Mouse (Mus musculus): ENCODE results near the gene Mpst. TPM values are rescaled to one million over a fixed set of nuclear protein-coding genes. Genes with fewer than 3 reads are reported as not detected.

Gene Mpst
- polyA plus RNA-seq, 1 experiment from 2014 or later, result 2.2 TPM

DNA sequence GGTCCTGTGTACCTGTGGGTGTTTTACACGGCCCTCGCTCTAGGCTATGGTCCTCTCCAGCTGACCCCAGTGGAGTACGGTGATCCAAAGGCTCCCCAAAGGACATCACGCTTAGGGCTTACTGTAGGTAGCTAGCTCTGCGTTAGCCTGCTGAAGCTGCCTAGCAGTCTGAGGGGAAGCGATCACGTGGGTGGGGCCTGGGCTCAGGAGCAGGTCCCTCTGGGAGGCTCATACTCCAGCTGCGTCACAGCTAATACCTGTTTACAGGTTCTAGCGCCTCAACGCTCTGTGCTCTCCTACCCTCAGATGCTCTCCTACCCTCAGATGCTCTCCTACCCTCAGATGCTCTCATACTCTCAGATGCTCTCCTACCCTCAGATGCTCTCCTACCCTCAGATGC is 24.7 kb downstream of the Mpst start:
- Histone ChIP-seq H3K4me3 (ENCODE audit: control insufficient read depth in 1 of 2, insufficient read depth in 1 of 2, low read depth in 1 of 2, low read length in 2 of 2) (no peak overlapping the region), H3K36me3 (ENCODE audit: control insufficient read depth, insufficient read depth, low read length) (peaks cover 10% of the 10 kb centered on the region), H3K9ac (ENCODE audit: low read length) (no peak overlapping the region), H3K27ac (replicated peaks in 1 of 2; ENCODE audit: control insufficient read depth in 1 of 2, insufficient read depth in 1 of 2, low read depth in 2 of 2, low read length in 2 of 2) (peak overlapping the region in 1 of 2 experiments; percentile 66; a peak in 1 of 4 replicates), H3K4me2 (ENCODE audit: low read length) (no peak overlapping the region), H3K9me3 (ENCODE audit: control insufficient read depth, low read length) (no peaks in the 10 kb centered on the region), H3K27me3 (ENCODE audit: control insufficient read depth, insufficient read depth, low read length) (peaks cover 3% of the 10 kb centered on the region; the same call in 1 of the 2 replicates), H3K4me1 (ENCODE audit: control insufficient read depth in 2 of 2, insufficient read depth in 2 of 2, low read length in 2 of 2) (peaks cover 6 to 7% of the 10 kb centered on the region in 2 experiments)
- WGBS, result 85% methylated on average over 10 of the region's 10 CpGs
- no peak for ATAC-seq (ENCODE audit: insufficient number of reproducible peaks, insufficient read depth, low FRiP score, low read depth)

DNA sequence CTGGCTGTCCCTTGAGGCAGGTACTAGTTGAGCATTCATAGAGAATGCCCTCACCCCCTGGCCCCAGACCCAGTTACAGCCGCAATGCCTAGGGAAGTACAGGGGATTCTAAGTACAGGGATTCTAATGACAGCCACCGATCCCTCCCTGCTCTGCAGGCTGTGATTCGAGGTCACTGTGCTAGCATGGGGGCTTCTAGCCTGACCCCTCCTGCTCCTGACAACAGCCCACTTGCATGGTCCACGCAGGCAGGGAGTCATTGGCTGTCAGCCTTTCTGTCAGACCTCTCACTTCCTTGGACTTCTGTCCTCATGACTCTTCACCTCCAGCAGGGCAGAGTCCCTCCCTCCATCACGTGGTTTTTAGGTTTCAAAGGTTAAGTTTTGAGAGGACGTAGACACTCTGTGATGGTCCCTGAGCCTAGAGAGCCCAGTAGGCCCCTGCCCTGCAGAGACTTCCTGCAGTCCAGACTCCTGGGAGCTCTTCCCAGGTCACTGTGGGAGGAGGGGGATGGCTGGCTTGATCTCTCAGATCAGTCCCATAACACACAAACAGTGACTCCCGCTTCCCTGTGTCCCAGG is 25.4 kb downstream of the Mpst start:
- H3K4me3 ChIP-seq (ENCODE audit: control insufficient read depth in 1 of 2, insufficient read depth in 1 of 2, low read depth in 1 of 2, low read length in 2 of 2), result no peak overlapping the region
- no peak overlapping the region for H3K4me2 ChIP-seq (ENCODE audit: low read length)
- WGBS, result 79% methylated on average over 7 of the region's 7 CpGs
- no peak for ATAC-seq (ENCODE audit: insufficient number of reproducible peaks, insufficient read depth, low FRiP score, low read depth)
- H3K27me3 ChIP-seq (ENCODE audit: control insufficient read depth, insufficient read depth, low read length), result peaks cover 3% of the 10 kb centered on the region; the same call in 1 of the 2 replicates
- peaks cover 10% of the 10 kb centered on the region for H3K36me3 ChIP-seq (ENCODE audit: control insufficient read depth, insufficient read depth, low read length)
- H3K9ac ChIP-seq (ENCODE audit: low read length), result no peak overlapping the region
- no peak overlapping the region for H3K27ac ChIP-seq (replicated peaks in 1 of 2; ENCODE audit: control insufficient read depth in 1 of 2, insufficient read depth in 1 of 2, low read depth in 2 of 2, low read length in 2 of 2)
- peaks cover 6 to 7% of the 10 kb centered on the region in 2 experiments for H3K4me1 ChIP-seq (ENCODE audit: control insufficient read depth in 2 of 2, insufficient read depth in 2 of 2, low read length in 2 of 2)
- H3K9me3 ChIP-seq (ENCODE audit: control insufficient read depth, low read length), result no peaks in the 10 kb centered on the region

DNA sequence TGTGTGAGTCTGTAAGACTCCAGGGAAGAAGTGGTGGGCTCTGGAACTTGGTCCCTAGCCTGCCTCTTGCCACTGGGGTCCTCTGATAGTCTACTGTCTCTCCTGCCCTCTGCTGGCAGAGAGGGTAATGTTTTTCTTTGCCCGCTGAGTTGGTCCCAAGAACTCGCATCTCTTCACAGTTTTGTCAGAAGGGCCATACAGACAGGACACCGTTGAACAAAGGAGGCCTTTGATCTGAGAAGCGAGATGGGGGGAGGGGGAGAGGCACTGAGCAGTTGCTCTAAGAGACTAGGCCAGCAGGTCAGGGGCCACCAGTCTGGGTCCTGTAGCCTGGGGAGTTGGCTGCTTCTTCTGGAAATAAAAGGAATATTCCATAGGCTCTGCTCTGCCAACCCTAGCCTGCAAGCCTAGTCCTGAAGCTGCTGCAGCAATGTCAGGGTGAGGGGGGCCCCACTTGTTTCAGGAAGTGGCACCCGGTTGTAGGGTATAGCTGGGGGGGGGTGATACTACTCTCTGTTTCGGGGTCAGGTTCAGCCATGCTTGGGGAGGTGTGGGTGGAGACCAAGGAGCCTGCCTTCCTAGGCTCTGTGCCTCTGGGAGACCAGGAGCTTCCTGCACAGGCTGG is 28.8 kb downstream of the Mpst start:
- H3K4me1 ChIP-seq (ENCODE audit: control insufficient read depth in 2 of 2, insufficient read depth in 2 of 2, low read length in 2 of 2), result peaks cover 15 to 28% of the 10 kb centered on the region in 2 experiments; a peak in 3 of 4 replicates
- H3K36me3 ChIP-seq (ENCODE audit: control insufficient read depth, insufficient read depth, low read length), result peaks cover 10% of the 10 kb centered on the region
- H3K9ac ChIP-seq (ENCODE audit: low read length), result no peak overlapping the region
- no peak overlapping the region for H3K4me3 ChIP-seq (ENCODE audit: control insufficient read depth in 1 of 2, insufficient read depth in 1 of 2, low read depth in 1 of 2, low read length in 2 of 2)
- H3K9me3 ChIP-seq (ENCODE audit: control insufficient read depth, low read length), result no peaks in the 10 kb centered on the region
- H3K27me3 ChIP-seq (ENCODE audit: control insufficient read depth, insufficient read depth, low read length), result no peaks in the 10 kb centered on the region
- ATAC-seq (ENCODE audit: insufficient number of reproducible peaks, insufficient read depth, low FRiP score, low read depth), result no peak
- H3K27ac ChIP-seq (replicated peaks in 1 of 2; ENCODE audit: control insufficient read depth in 1 of 2, insufficient read depth in 1 of 2, low read depth in 2 of 2, low read length in 2 of 2), result no peak overlapping the region
- WGBS, result 45% methylated on average over 6 of the region's 6 CpGs
- H3K4me2 ChIP-seq (ENCODE audit: low read length), result no peak overlapping the region

DNA sequence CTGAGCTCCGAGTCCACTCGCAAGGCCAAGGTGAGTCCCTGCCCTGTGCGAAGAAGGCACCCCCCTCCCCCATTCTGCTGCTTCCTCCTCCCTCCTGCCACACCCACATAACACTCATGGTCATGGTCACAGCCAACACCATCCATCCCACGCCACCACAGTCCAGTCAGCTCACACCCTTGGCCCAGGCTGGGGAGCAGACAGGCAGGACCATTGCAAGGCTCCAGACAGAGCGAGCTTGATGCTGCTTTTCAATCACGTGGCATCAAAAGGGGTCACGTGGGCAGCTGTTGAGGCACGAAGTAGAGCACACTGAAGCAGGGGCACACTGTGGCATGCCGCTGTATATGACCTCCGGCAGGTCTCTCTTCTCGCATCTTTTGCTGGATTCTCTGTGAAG is 29.5 kb downstream of the Mpst start:
- H3K9me3 ChIP-seq (ENCODE audit: control insufficient read depth, low read length), result no peaks in the 10 kb centered on the region
- no peak overlapping the region for H3K4me2 ChIP-seq (ENCODE audit: low read length)
- peaks cover 15 to 30% of the 10 kb centered on the region in 2 experiments; a peak in 3 of 4 replicates for H3K4me1 ChIP-seq (ENCODE audit: control insufficient read depth in 2 of 2, insufficient read depth in 2 of 2, low read length in 2 of 2)
- no peak overlapping the region for H3K27ac ChIP-seq (replicated peaks in 1 of 2; ENCODE audit: control insufficient read depth in 1 of 2, insufficient read depth in 1 of 2, low read depth in 2 of 2, low read length in 2 of 2)
- no peak overlapping the region for H3K9ac ChIP-seq (ENCODE audit: low read length)
- no peak overlapping the region for H3K4me3 ChIP-seq (ENCODE audit: control insufficient read depth in 1 of 2, insufficient read depth in 1 of 2, low read depth in 1 of 2, low read length in 2 of 2)
- peaks cover 10% of the 10 kb centered on the region for H3K36me3 ChIP-seq (ENCODE audit: control insufficient read depth, insufficient read depth, low read length)
- no peaks in the 10 kb centered on the region for H3K27me3 ChIP-seq (ENCODE audit: control insufficient read depth, insufficient read depth, low read length)
- ATAC-seq (ENCODE audit: insufficient number of reproducible peaks, insufficient read depth, low FRiP score, low read depth), result no peak
- 87% methylated on average over 11 of the region's 11 CpGs for WGBS

DNA sequence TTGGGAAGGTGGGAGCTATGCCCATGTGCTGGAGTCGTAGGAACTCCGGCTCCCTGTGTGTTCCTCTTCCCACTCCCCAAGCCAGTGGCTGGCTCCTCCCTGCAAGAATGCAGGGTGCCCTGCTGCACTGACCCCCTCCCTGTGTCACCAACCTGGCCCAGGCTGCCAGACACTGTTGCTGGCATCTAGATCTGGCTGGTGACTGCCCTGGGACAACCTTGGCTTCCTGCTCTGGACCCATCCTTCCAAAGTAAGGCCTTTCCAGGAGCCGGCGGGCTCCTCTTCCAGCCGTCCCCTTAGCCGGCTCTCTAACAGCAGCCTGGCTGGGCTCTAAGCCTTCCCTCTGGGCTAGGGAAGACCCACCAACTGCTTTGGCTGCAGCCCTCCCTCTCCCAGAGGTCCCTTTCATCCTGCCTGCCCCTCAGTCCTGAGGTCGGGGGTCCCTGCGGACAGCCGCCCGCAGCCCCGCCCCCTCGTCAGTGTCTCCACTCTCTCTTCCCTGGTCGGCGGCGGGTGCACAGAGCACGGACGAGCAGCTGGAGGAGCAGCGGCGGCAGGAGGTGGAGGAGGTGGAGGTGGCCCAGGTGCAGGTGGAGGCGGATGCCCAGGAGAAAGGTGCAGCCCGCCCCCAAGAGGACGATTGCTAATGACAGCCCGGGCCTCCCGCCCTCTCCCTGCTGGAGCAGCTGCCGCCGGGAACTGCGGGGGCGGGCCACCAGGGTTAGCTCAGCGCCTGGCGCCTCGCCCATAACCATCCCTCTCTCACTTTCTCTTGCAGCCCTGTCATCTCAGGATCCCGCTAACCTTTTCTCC is 30.4 kb downstream of the Mpst start:
- no peaks in the 10 kb centered on the region for H3K9me3 ChIP-seq (ENCODE audit: control insufficient read depth, low read length)
- peak overlapping the region; percentile 64 for H3K4me2 ChIP-seq (ENCODE audit: low read length)
- peak overlapping the region in 1 of 2 experiments; percentile 73; a peak in 2 of 4 replicates for H3K27ac ChIP-seq (replicated peaks in 1 of 2; ENCODE audit: control insufficient read depth in 1 of 2, insufficient read depth in 1 of 2, low read depth in 2 of 2, low read length in 2 of 2)
- no peaks in the 10 kb centered on the region for H3K27me3 ChIP-seq (ENCODE audit: control insufficient read depth, insufficient read depth, low read length)
- peak overlapping the region; percentile 60; the same call in 1 of the 2 replicates for H3K9ac ChIP-seq (ENCODE audit: low read length)
- peak; percentile 54 for ATAC-seq (ENCODE audit: insufficient number of reproducible peaks, insufficient read depth, low FRiP score, low read depth)
- WGBS, result 13% methylated on average over 29 of the region's 32 CpGs
- H3K36me3 ChIP-seq (ENCODE audit: control insufficient read depth, insufficient read depth, low read length), result peaks cover 10% of the 10 kb centered on the region
- H3K4me1 ChIP-seq (ENCODE audit: control insufficient read depth in 2 of 2, insufficient read depth in 2 of 2, low read length in 2 of 2), result peaks cover 21 to 35% of the 10 kb centered on the region in 2 experiments; a peak in 3 of 4 replicates
- H3K4me3 ChIP-seq (ENCODE audit: control insufficient read depth in 1 of 2, insufficient read depth in 1 of 2, low read depth in 1 of 2, low read length in 2 of 2), result peak overlapping the region; percentile 30 to 34

DNA sequence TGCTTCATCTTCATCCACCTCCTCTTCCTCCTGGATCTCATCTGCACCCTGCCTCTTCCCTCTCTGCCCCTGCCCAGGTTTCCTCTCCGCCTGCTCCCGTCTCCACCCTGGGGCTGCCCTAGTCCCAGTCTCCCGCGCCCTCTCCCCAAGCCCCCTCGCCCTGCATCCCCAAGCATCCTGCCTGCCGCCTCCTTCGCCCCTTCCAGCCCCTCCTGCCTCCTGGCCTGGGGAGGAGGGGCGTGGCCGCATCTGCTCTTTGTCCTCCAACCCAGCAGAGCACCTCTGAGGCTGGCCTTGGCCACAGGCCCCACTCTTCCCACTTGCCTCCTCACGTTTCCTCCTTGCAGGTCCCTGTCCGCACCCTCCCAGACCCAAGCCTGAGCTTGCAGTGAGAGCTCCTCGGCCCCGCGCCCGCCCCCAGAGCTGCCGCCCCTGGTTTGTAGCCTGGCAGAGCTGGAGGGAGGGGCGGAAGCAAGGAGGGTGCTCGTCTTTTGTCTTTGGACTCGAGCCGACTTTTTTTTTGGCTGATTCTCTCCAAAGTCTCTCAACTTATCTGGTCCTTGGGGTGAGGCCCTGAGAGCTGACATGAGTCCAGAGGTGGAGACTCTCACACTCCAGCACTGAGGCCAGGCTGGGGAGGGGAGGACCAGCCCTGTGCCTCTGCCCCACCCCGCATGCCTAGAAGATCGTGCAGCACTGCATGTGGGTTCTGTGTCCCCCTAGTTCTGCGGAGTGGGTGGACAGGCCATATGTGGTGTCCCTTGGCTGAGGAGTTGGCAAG is 31.2 kb downstream of the Mpst start:
- WGBS, result 13% methylated on average over 23 of the region's 23 CpGs
- H3K27ac ChIP-seq (replicated peaks in 1 of 2; ENCODE audit: control insufficient read depth in 1 of 2, insufficient read depth in 1 of 2, low read depth in 2 of 2, low read length in 2 of 2), result peak overlapping the region; percentile 12 to 73
- peak overlapping the region; percentile 30 to 34 for H3K4me3 ChIP-seq (ENCODE audit: control insufficient read depth in 1 of 2, insufficient read depth in 1 of 2, low read depth in 1 of 2, low read length in 2 of 2)
- no peaks in the 10 kb centered on the region for H3K27me3 ChIP-seq (ENCODE audit: control insufficient read depth, insufficient read depth, low read length)
- H3K9ac ChIP-seq (ENCODE audit: low read length), result peak overlapping the region; percentile 51
- ATAC-seq (ENCODE audit: insufficient number of reproducible peaks, insufficient read depth, low FRiP score, low read depth), result peak; percentile 36; the same call in 1 of the 2 replicates
- peak overlapping the region; percentile 64 for H3K4me2 ChIP-seq (ENCODE audit: low read length)
- peaks cover 10% of the 10 kb centered on the region for H3K36me3 ChIP-seq (ENCODE audit: control insufficient read depth, insufficient read depth, low read length)
- peaks cover 22 to 37% of the 10 kb centered on the region in 2 experiments; a peak in 3 of 4 replicates for H3K4me1 ChIP-seq (ENCODE audit: control insufficient read depth in 2 of 2, insufficient read depth in 2 of 2, low read length in 2 of 2)
- H3K9me3 ChIP-seq (ENCODE audit: control insufficient read depth, low read length), result no peaks in the 10 kb centered on the region

DNA sequence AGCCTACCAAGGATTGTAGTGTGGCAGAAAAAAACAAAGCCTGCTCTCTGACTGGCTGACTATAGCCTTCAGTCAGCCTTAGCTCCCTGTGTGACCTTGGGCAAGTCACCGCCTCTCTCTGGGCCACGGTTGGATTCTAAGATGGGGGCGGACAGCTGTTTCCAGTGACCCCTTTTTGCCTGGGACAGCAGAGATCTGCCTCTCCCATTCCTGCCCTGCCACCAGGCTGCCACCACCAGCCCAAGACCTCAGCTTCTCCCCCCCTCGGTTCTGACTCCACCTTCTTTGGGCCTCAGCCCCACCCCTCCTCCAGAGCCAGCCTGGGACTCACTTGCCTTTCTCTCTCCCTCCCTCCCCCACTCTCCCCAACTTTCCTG is 31.8 kb downstream of the Mpst start:
- H3K27ac ChIP-seq (replicated peaks in 1 of 2; ENCODE audit: control insufficient read depth in 1 of 2, insufficient read depth in 1 of 2, low read depth in 2 of 2, low read length in 2 of 2), result peak overlapping the region; percentile 12 to 73; a peak in 3 of 4 replicates
- H3K4me2 ChIP-seq (ENCODE audit: low read length), result no peak overlapping the region
- H3K36me3 ChIP-seq (ENCODE audit: control insufficient read depth, insufficient read depth, low read length), result peaks cover 10% of the 10 kb centered on the region
- H3K9ac ChIP-seq (ENCODE audit: low read length), result peak overlapping the region; percentile 51; the same call in 1 of the 2 replicates
- H3K27me3 ChIP-seq (ENCODE audit: control insufficient read depth, insufficient read depth, low read length), result no peaks in the 10 kb centered on the region
- no peak for ATAC-seq (ENCODE audit: insufficient number of reproducible peaks, insufficient read depth, low FRiP score, low read depth)
- H3K4me3 ChIP-seq (ENCODE audit: control insufficient read depth in 1 of 2, insufficient read depth in 1 of 2, low read depth in 1 of 2, low read length in 2 of 2), result no peak overlapping the region
- no peaks in the 10 kb centered on the region for H3K9me3 ChIP-seq (ENCODE audit: control insufficient read depth, low read length)
- 30% methylated on average over 4 of the region's 4 CpGs for WGBS
- H3K4me1 ChIP-seq (ENCODE audit: control insufficient read depth in 2 of 2, insufficient read depth in 2 of 2, low read length in 2 of 2), result peaks cover 22 to 37% of the 10 kb centered on the region in 2 experiments; a peak in 3 of 4 replicates
